Mouse (Mus musculus): ENCODE data around the gene Lypd8. TPM values are rescaled to one million over a fixed set of nuclear protein-coding genes. Genes with fewer than 3 reads are reported as not detected.
A peak's percentile ranks its signal among the peaks of the same experiment; 100 is the strongest.
"Not testable (repeated sequence)": the region's sequence is repeated elsewhere in the genome, so short reads cannot be mapped to it uniquely, and the experiment has no call there.

Gene Lypd8
- not detected for total RNA-seq (2022)

- no peak for DNase-seq
Observed at GRCm38 (mm10) chr11:58378763-58379278, at the start of gene Lypd8. Lypd8 (plus strand) TSS chr11:58379043.

- DNase-seq, result no peak
Observed at GRCm38 (mm10) chr11:58329906-58330275, 49.0 kb upstream of the Lypd8 start.

GRCm38 (mm10) chr11:58330276-58331148 is 48.3 kb upstream of the Lypd8 start, which contains the start of the genes Zfp672 and Sh3bp5l:
Zfp672 (minus strand) TSS chr11:58330339.
Sh3bp5l (plus strand) TSS chr11:58330724.
- DNase-seq, result peak; percentile 87

- no peak for DNase-seq
Observed at GRCm38 (mm10) chr11:58331149-58331495, 47.7 kb upstream of the Lypd8 start.

GRCm38 (mm10) chr11:58331546-58331945 is 47.3 kb upstream of the Lypd8 start:
- no peak for DNase-seq

- peak; percentile 89 for DNase-seq
Observed at GRCm38 (mm10) chr11:58334746-58335145, 44.1 kb upstream of the Lypd8 start.

GRCm38 (mm10) chr11:58346745-58347144 is 32.1 kb upstream of the Lypd8 start:
- no peak for DNase-seq

- DNase-seq, result no peak
Observed at GRCm38 (mm10) chr11:58350628-58351027, 28.2 kb upstream of the Lypd8 start.

- no peak for DNase-seq
Observed at GRCm38 (mm10) chr11:58351179-58351578, 27.7 kb upstream of the Lypd8 start.

- no peak for DNase-seq
Observed at GRCm38 (mm10) chr11:58352681-58353548, 25.9 kb upstream of the Lypd8 start.

GRCm38 (mm10) chr11:58353709-58354108 is 25.1 kb upstream of the Lypd8 start:
- no peak for DNase-seq

GRCm38 (mm10) chr11:58354476-58354875 is 24.4 kb upstream of the Lypd8 start:
- no peak for DNase-seq

- DNase-seq, result no peak
Observed at GRCm38 (mm10) chr11:58354927-58355326, 23.9 kb upstream of the Lypd8 start.

GRCm38 (mm10) chr11:58357042-58357441 is 21.8 kb upstream of the Lypd8 start:
- no peak for DNase-seq

- DNase-seq, result no peak
Observed at GRCm38 (mm10) chr11:58357844-58358534, 20.9 kb upstream of the Lypd8 start.

GRCm38 (mm10) chr11:58362562-58362961 is 16.3 kb upstream of the Lypd8 start:
- DNase-seq, result not testable (repeated sequence)

- DNase-seq, result no peak
Observed at GRCm38 (mm10) chr11:58364454-58364853, 14.4 kb upstream of the Lypd8 start.

- not testable (repeated sequence) for DNase-seq
Observed at GRCm38 (mm10) chr11:58366191-58366590, 12.7 kb upstream of the Lypd8 start.

- no peak for DNase-seq
Observed at GRCm38 (mm10) chr11:58377273-58377672, 1.6 kb upstream of the Lypd8 start.

GRCm38 (mm10) chr11:58377686-58378085 is 1.2 kb upstream of the Lypd8 start:
- no peak for DNase-seq

GRCm38 (mm10) chr11:58379516-58379915 is 673 bp downstream of the Lypd8 start:
- DNase-seq, result no peak

- DNase-seq, result no peak
Observed at GRCm38 (mm10) chr11:58382471-58382870, 3.6 kb downstream of the Lypd8 start.
